Mouse (Mus musculus): ENCODE data around the gene Tmcc1. TPM values are rescaled to one million over a fixed set of nuclear protein-coding genes. Genes with fewer than 3 reads are reported as not detected.

The Tmcc1 gene
- 4.3 and 4.4 TPM in 2 replicates for polyA plus RNA-seq (2012; ENCODE audit: low replicate concordance)

DNA sequence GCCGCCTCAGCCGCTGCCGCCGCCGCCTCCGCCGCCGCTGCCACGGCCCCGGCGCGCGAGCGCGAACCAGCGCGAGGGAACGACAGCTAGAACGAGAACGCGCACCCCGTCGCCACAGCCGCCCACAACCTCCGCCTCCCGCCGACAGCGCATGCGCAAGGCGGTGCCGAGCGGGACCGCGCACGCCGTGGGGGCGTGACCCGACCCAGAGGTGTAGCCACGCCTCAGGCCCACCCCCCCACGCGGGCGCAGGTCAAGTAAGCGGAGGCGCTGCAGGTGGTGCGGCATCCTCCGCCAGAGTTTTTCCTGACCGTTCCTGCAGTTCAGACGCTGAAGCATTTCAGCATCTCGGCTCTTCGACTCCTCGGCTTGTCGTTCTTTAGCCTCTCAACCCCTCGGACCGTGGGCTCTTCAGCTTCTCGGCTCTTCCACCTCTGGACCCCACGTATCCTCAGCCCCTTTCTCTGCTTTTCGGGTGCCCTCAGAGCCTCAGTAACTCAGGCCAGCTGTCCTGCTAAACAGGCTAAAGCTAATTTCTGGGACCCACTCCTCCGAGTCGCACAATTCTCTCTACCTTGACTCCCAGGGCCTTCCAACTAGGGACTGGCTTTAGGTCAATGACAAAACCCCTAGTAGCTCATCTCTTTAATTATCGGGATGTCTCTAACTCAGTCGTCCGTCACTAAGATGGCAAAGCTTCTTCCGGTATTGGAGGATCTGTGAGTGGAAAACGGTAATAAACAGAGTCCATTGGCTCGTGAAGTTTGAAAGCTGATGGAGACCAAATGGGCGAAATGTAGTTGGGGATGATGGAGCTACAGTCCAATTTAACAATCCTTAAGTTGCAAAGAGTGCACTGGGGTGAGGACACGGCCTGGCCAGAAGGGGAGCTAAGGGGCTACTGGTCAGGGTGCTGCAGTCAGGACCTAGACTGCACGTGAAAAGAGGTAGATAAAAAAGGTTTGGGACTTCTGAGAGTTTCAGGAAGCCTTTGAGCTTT, at the start of gene Tmcc1:
Gene Tmcc1, minus strand, starts transcription at position 93 of the 1,000 bp plus-strand sequence.

DNA sequence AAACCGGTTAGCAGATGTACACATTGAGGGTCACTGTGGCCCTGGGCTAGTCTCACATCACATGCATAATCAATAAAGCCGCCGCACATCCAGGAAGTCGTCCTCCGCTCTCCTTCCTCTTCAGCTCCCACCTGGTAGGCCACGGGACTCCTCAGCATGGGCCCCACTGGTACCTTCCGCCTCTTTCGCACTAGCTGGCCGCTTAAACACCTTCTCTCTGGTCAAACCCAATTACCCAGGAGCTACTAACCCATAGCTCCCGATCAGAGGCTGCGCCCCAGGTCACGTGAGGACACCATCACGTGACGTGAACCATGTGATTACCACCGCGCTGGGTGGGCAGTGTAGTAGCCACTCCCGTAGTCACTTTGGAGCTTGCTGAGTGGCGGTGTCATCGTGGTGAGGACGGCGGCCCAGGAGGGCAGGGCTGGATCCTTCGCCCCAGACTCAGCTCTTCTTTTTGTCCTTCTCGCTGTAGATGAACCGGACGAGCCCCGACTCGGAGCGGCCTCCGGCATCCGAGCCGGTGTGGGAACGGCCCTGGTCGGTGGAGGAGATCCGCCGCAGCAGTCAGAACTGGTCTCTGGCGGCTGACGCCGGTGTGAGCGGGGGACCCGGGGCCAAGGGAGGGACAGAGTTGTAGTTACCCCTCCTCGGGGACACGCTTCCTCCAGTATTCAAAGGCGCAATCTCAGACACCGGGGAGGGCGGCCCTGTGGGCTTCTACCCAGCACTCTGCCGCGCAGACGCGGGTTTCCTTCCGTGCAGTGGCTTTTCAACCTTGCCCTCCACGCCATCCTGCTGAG, 14.6 kb upstream of the Tmcc1 start, which contains the start of gene Washc2:
Gene Washc2, plus strand, starts transcription at position 310 of the 806 bp plus-strand sequence.

GRCm38 (mm10) chr6:115994877-115995520, 198.3 kb downstream of the Tmcc1 start, which contains the start of gene Plxnd1:
Plxnd1 (minus strand) TSS chr6:115995005.

Other genes starting within 250 kb of the Tmcc1 start
- gene H1foo, start 248.5 kb downstream of the Tmcc1 start, polyA plus RNA-seq (2012; ENCODE audit: low replicate concordance) = not detected in 2 replicates
- gene Plxnd1, start 198.5 kb downstream of the Tmcc1 start, polyA plus RNA-seq (2012; ENCODE audit: low replicate concordance) = 21.9 and 42.5 TPM in 2 replicates
- gene Washc2, start 14.6 kb upstream of the Tmcc1 start, polyA plus RNA-seq (2012; ENCODE audit: low replicate concordance) = 22.4 and 37.6 TPM in 2 replicates
- 0.22 and 0.38 TPM in 2 replicates for gene Zfand4, start 70.7 kb upstream of the Tmcc1 start, polyA plus RNA-seq (2012; ENCODE audit: low replicate concordance)
- 4.2 and 8.9 TPM in 2 replicates for gene March8, start 144.5 kb upstream of the Tmcc1 start, polyA plus RNA-seq (2012; ENCODE audit: low replicate concordance)